Mouse (Mus musculus): Measurements from ENCODE around the gene Arrdc1. TPM values are rescaled to one million over a fixed set of nuclear protein-coding genes. Genes with fewer than 3 reads are reported as not detected.

Arrdc1 gene
- polyA plus RNA-seq, 1 experiment from 2014 or later, result 35.2 TPM

GRCm38 (mm10) chr2:24896761-24897160 is 38.3 kb downstream of the Arrdc1 start:
- no peak overlapping the region for H3K4me2 ChIP-seq
- no peak for DNase-seq (ENCODE audit: low spot score)
- no peaks in the 10 kb centered on the region for H3K9me3 ChIP-seq (ENCODE audit: control insufficient read depth, low read length)
- H3K36me3 ChIP-seq (ENCODE audit: control insufficient read depth, insufficient read depth, low read length), result no peaks in the 10 kb centered on the region; the same call in 1 of the 2 replicates
- H3K27me3 ChIP-seq (replicated peaks; ENCODE audit: control insufficient read depth, insufficient read depth, low read length), result no peaks in the 10 kb centered on the region
- H3K27ac ChIP-seq (ENCODE audit: low read depth, low read length), result no peak overlapping the region
- H3K4me1 ChIP-seq (replicated peaks; ENCODE audit: control insufficient read depth, insufficient read depth, low read length), result peaks cover 13% of the 10 kb centered on the region
- no peak overlapping the region for H3K9ac ChIP-seq (ENCODE audit: low read depth, low read length)
- H3K4me3 ChIP-seq (ENCODE audit: low read depth, low read length), result no peak overlapping the region
- no peak for ATAC-seq (replicated peaks; ENCODE audit: low FRiP score)
- 77% methylated on average over 4 of the region's 4 CpGs for WGBS

DNA sequence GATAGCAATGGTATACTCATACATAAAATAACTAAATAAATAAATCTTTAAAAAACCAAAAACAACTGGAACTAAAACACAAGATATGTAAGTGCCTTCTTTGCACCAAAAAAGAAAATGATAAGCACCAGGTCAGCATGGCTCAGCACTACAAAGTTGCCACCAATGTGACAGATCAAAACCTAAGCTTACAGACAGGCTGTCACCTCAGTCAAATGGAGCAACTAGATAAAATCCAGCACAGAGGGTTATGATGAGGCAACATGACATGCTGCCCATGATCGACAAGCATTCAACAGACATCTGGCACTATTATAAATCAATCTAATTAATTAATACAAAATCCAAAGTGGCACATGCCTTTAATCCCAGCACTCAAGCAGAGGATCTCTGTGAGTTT is 40.8 kb downstream of the Arrdc1 start:
- Histone ChIP-seq H3K9ac (ENCODE audit: low read depth, low read length) (no peak overlapping the region), H3K4me3 (ENCODE audit: low read depth, low read length) (no peak overlapping the region), H3K9me3 (ENCODE audit: control insufficient read depth, low read length) (no peaks in the 10 kb centered on the region), H3K36me3 (ENCODE audit: control insufficient read depth, insufficient read depth, low read length) (no peaks in the 10 kb centered on the region; the same call in 1 of the 2 replicates), H3K4me2 (no peak overlapping the region), H3K4me1 (replicated peaks; ENCODE audit: control insufficient read depth, insufficient read depth, low read length) (peaks cover 15% of the 10 kb centered on the region), H3K27ac (ENCODE audit: low read depth, low read length) (no peak overlapping the region), H3K27me3 (replicated peaks; ENCODE audit: control insufficient read depth, insufficient read depth, low read length) (no peaks in the 10 kb centered on the region)
- ATAC-seq (replicated peaks; ENCODE audit: low FRiP score), result peak; percentile 64; the same call in 1 of the 2 replicates
- no peak for DNase-seq (ENCODE audit: low spot score)
- 78% methylated on average over 1 of the region's 1 CpGs for WGBS

DNA sequence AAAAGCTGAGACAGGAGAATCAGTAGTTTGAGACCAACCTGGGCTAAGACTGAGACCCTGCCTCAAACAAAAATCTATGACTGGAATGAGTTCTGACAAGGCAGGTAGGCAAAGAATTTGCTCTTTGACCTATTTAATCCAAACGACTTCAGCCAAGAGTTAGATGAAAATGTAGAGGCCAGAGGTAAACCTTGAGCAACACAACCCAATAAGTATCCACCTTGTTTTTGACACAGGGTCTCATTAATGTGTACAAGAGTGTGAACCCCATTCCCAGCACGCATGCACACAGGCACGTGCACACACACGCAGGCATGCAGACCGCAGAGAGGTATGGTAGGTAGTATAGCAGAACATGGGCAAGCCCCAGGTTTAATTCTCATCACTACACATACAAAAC is 42.7 kb downstream of the Arrdc1 start:
- ATAC-seq (replicated peaks; ENCODE audit: low FRiP score), result no peak
- Histone ChIP-seq H3K9ac (ENCODE audit: low read depth, low read length) (no peak overlapping the region), H3K27me3 (replicated peaks; ENCODE audit: control insufficient read depth, insufficient read depth, low read length) (no peaks in the 10 kb centered on the region)

GRCm38 (mm10) chr2:24890541-24891447 is 44.3 kb downstream of the Arrdc1 start:
- H3K27me3 ChIP-seq (replicated peaks; ENCODE audit: control insufficient read depth, insufficient read depth, low read length), result no peaks in the 10 kb centered on the region
- H3K36me3 ChIP-seq (ENCODE audit: control insufficient read depth, insufficient read depth, low read length), result peaks cover 3% of the 10 kb centered on the region; the same call in 1 of the 2 replicates
- no peak overlapping the region for H3K4me3 ChIP-seq (ENCODE audit: low read depth, low read length)
- DNase-seq (ENCODE audit: low spot score) (no peak), ATAC-seq (replicated peaks; ENCODE audit: low FRiP score) (peak; percentile 66; the same call in 1 of the 2 replicates)
- no peak overlapping the region for H3K9ac ChIP-seq (ENCODE audit: low read depth, low read length)
- H3K4me1 ChIP-seq (replicated peaks; ENCODE audit: control insufficient read depth, insufficient read depth, low read length), result peaks cover 15% of the 10 kb centered on the region
- no peaks in the 10 kb centered on the region for H3K9me3 ChIP-seq (ENCODE audit: control insufficient read depth, low read length)
- 66% methylated on average over 6 of the region's 6 CpGs for WGBS
- no peak overlapping the region for H3K4me2 ChIP-seq
- no peak overlapping the region for H3K27ac ChIP-seq (ENCODE audit: low read depth, low read length)

More for the DNA sequence above, 42.7 kb downstream of the Arrdc1 start:
- no peak overlapping the region for H3K27ac ChIP-seq (ENCODE audit: low read depth, low read length)
- H3K9me3 ChIP-seq (ENCODE audit: control insufficient read depth, low read length), result no peaks in the 10 kb centered on the region
- no peak for DNase-seq (ENCODE audit: low spot score)
- peaks cover 15% of the 10 kb centered on the region for H3K4me1 ChIP-seq (replicated peaks; ENCODE audit: control insufficient read depth, insufficient read depth, low read length)
- H3K4me3 ChIP-seq (ENCODE audit: low read depth, low read length), result no peak overlapping the region
- no peak overlapping the region for H3K4me2 ChIP-seq
- WGBS, result 88% methylated on average over 5 of the region's 5 CpGs
- no peaks in the 10 kb centered on the region; the same call in 1 of the 2 replicates for H3K36me3 ChIP-seq (ENCODE audit: control insufficient read depth, insufficient read depth, low read length)

GRCm38 (mm10) chr2:24888895-24889294 is 46.2 kb downstream of the Arrdc1 start:
- H3K9ac ChIP-seq (ENCODE audit: low read depth, low read length), result no peak overlapping the region
- DNase-seq (ENCODE audit: low spot score) (no peak), ATAC-seq (replicated peaks; ENCODE audit: low FRiP score) (no peak)
- H3K36me3 ChIP-seq (ENCODE audit: control insufficient read depth, insufficient read depth, low read length), result peaks cover 9% of the 10 kb centered on the region
- no peaks in the 10 kb centered on the region for H3K27me3 ChIP-seq (replicated peaks; ENCODE audit: control insufficient read depth, insufficient read depth, low read length)
- 83% methylated on average over 5 of the region's 5 CpGs for WGBS
- H3K4me1 ChIP-seq (replicated peaks; ENCODE audit: control insufficient read depth, insufficient read depth, low read length), result peaks cover 15% of the 10 kb centered on the region
- H3K9me3 ChIP-seq (ENCODE audit: control insufficient read depth, low read length), result no peaks in the 10 kb centered on the region
- no peak overlapping the region for H3K4me3 ChIP-seq (ENCODE audit: low read depth, low read length)
- H3K4me2 ChIP-seq, result no peak overlapping the region
- H3K27ac ChIP-seq (ENCODE audit: low read depth, low read length), result no peak overlapping the region

DNA sequence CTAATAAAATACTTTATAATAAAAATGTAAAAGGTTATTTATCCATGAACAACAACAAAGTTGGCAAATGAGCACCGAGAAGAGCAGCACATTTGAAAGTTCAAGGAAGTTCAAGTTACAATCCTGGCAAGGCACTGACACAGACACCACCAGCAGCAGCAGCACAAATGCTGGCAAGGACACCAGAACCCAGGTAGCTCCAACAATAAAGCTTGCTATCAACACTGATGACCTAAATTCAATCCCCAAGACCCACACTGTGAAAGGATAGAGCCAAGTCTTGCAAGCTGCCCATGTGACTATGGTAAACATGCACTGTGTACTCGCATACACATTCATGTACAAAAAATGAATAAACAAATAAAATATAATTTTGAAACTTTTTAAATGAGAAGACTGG is 54.4 kb downstream of the Arrdc1 start:
- no peaks in the 10 kb centered on the region for H3K9me3 ChIP-seq (ENCODE audit: control insufficient read depth, low read length)
- H3K27ac ChIP-seq (ENCODE audit: low read depth, low read length), result no peak overlapping the region
- no peak overlapping the region for H3K9ac ChIP-seq (ENCODE audit: low read depth, low read length)
- peaks cover 28% of the 10 kb centered on the region for H3K36me3 ChIP-seq (ENCODE audit: control insufficient read depth, insufficient read depth, low read length)
- no peak overlapping the region for H3K4me3 ChIP-seq (ENCODE audit: low read depth, low read length)
- H3K27me3 ChIP-seq (replicated peaks; ENCODE audit: control insufficient read depth, insufficient read depth, low read length), result no peaks in the 10 kb centered on the region
- DNase-seq (ENCODE audit: low spot score), result no peak
- H3K4me2 ChIP-seq, result no peak overlapping the region
- 89% methylated on average over 2 of the region's 2 CpGs for WGBS
- H3K4me1 ChIP-seq (replicated peaks; ENCODE audit: control insufficient read depth, insufficient read depth, low read length), result no peaks in the 10 kb centered on the region
- no peak for ATAC-seq (replicated peaks; ENCODE audit: low FRiP score)

Small RNAs within 50 kb of the gene (microRNA-seq; reads per million reads assigned to microRNA genes)
- not detected for gene Gm22875 (ENCODE audit: borderline number of aligned reads)

Other genes starting within 250 kb of the Arrdc1 start
- 0.23 and 0.26 TPM in 2 replicates for gene Cacna1b, start 172.1 kb downstream of the Arrdc1 start, polyA plus RNA-seq (2014; fragmentation: Nextera tagmentation; extraction: Ambion mirVana)
- gene Ehmt1, start 15.6 kb downstream of the Arrdc1 start, polyA plus RNA-seq (2014; fragmentation: Nextera tagmentation; extraction: Ambion mirVana), result 51.3 and 54.7 TPM in 2 replicates
- 46.0 and 47.3 TPM in 2 replicates for gene Zmynd19, start 14.5 kb upstream of the Arrdc1 start, polyA plus RNA-seq (2014; fragmentation: Nextera tagmentation; extraction: Ambion mirVana)
- 22.9 and 25.2 TPM in 2 replicates for gene Dph7, start 27.1 kb upstream of the Arrdc1 start, polyA plus RNA-seq (2014; fragmentation: Nextera tagmentation; extraction: Ambion mirVana)
- gene Mrpl41, start 39.8 kb upstream of the Arrdc1 start, polyA plus RNA-seq (2014; fragmentation: Nextera tagmentation; extraction: Ambion mirVana), result 149 and 158 TPM in 2 replicates
- 24.7 TPM in 2 replicates for gene Pnpla7, start 40.8 kb upstream of the Arrdc1 start, polyA plus RNA-seq (2014; fragmentation: Nextera tagmentation; extraction: Ambion mirVana)
- 29.0 and 32.6 TPM in 2 replicates for gene Nsmf, start 119.1 kb upstream of the Arrdc1 start, polyA plus RNA-seq (2014; fragmentation: Nextera tagmentation; extraction: Ambion mirVana)
- 0.90 and 1.7 TPM in 2 replicates for gene Entpd8, start 145.1 kb upstream of the Arrdc1 start, polyA plus RNA-seq (2014; fragmentation: Nextera tagmentation; extraction: Ambion mirVana)
- gene Noxa1, start 159.9 kb upstream of the Arrdc1 start, polyA plus RNA-seq (2014; fragmentation: Nextera tagmentation; extraction: Ambion mirVana), result 0.69 and 1.0 TPM in 2 replicates
- 6.5 and 7.6 TPM in 2 replicates for gene Nrarp, start 245.5 kb upstream of the Arrdc1 start, polyA plus RNA-seq (2014; fragmentation: Nextera tagmentation; extraction: Ambion mirVana)

Data from liver, embryonic 11.5 days (tissue).